8 mouse cellular contexts compared by ENCODE assay signal in genomic region chr4:147940576-147941044, GRCm38 (mm10). TPM values are rescaled to one million over a fixed set of nuclear protein-coding genes. Genes with fewer than 3 reads are reported as not detected.
DNase-seq lines count a peak whose midpoint lies in the region; ATAC-seq and TF ChIP-seq lines count a peak whose summit lies in the region.

TSS of gene 2510039O18Rik (plus strand) at chr4:147940895.

- no peak for TF ChIP-seq CTCF in Patski (IDR thresholded peaks at IDR 0.05)

- H3K27me3 ChIP-seq in Patski: no peaks in the 10 kb centered on the region
- H3K27me3 ChIP-seq in hindbrain, embryonic 13.5 days: peaks cover 13% of the 10 kb centered on the region; the same call in 1 of the 2 replicates

- in situ Hi-C loops in Patski (cut with MboI; ENCODE audit: low pct_unique_long_range_greater_than_20kb): no loop called here

- no peaks in the 10 kb centered on the region for H3K9me3 ChIP-seq in hindbrain, embryonic 13.5 days

- H3K4me1 ChIP-seq in hindbrain, embryonic 13.5 days (replicated peaks): peaks cover 45% of the 10 kb centered on the region

- CTCF ChIA-PET in Patski (lab: Charles Lee): no interaction called here

- peak; percentile 74 for DNase-seq in Patski (ENCODE audit: low read depth, low spot score)
- DNase-seq in cerebellum, postnatal 14 days: peak; percentile 88 to 91
- DNase-seq in frontal cortex, postnatal 14 days (ENCODE audit: low spot score in 2 of 2): peak; percentile 76 to 77
- DNase-seq in layer of hippocampus, postnatal 25 days (ENCODE audit: extremely low spot score in 1 of 2, low spot score in 1 of 2): peak; percentile 76 to 81
- peak; percentile 93 for DNase-seq in lung, postnatal 36 days
- peak; percentile 94 for DNase-seq in retina, postnatal 1 day
- DNase-seq in urinary bladder, adult 18-20 months (ENCODE audit: low spot score in 2 of 2): peak; percentile 75 to 80

- H3K4me2 ChIP-seq in hindbrain, embryonic 13.5 days: peak within 1 kb of the TSS; percentile 100

- ATAC-seq in Patski: peak; percentile 49
- ATAC-seq in hindbrain, embryonic 13.5 days (ENCODE audit: low FRiP score): peak; percentile 66

- peaks cover 27% of the 10 kb centered on the region for H3K36me3 ChIP-seq in hindbrain, embryonic 13.5 days

- 2% methylated on average over 35 of the region's 35 CpGs for WGBS in hindbrain, embryonic 13.5 days

- POLR2A ChIA-PET in Patski (lab: Charles Lee): no interaction called here

- peak within 1 kb of the TSS; percentile 95 for H3K9ac ChIP-seq in hindbrain, embryonic 13.5 days

- H3K4me3 ChIP-seq in hindbrain, embryonic 13.5 days: peak within 1 kb of the TSS; percentile 97

- peak within 1 kb of the TSS; percentile 79 for H3K27ac ChIP-seq in hindbrain, embryonic 13.5 days

RNA-seq across cellular contexts. Expression of gene 2510039O18Rik, which starts in this region (rescaled TPM):
- polyA plus RNA-seq in Patski (2021): 57.2 TPM
- polyA plus RNA-seq in hindbrain, embryonic 13.5 days (2015; fragmentation: Nextera tagmentation; extraction: Ambion mirVana): 12.6 and 13.0 TPM in 2 replicates
- total RNA-seq in layer of hippocampus, postnatal 25 days (2021): 10 to 100 TPM; 28.4 to 29.1 TPM

Comparison
In these comparisons a context has a peak if more than half of its experiments do, and no peak if none do; other contexts are left out.
1. Peak in every context shown above with its lines: DNase-seq, ATAC-seq, H3K4me3 ChIP-seq and H3K27ac ChIP-seq.